Mouse (Mus musculus): Measurements from ENCODE around the gene 9630041A04Rik. TPM values are rescaled to one million over a fixed set of nuclear protein-coding genes. Genes with fewer than 3 reads are reported as not detected.

Gene 9630041A04Rik
- not detected in 2 replicates for total RNA-seq (2017)

DNA sequence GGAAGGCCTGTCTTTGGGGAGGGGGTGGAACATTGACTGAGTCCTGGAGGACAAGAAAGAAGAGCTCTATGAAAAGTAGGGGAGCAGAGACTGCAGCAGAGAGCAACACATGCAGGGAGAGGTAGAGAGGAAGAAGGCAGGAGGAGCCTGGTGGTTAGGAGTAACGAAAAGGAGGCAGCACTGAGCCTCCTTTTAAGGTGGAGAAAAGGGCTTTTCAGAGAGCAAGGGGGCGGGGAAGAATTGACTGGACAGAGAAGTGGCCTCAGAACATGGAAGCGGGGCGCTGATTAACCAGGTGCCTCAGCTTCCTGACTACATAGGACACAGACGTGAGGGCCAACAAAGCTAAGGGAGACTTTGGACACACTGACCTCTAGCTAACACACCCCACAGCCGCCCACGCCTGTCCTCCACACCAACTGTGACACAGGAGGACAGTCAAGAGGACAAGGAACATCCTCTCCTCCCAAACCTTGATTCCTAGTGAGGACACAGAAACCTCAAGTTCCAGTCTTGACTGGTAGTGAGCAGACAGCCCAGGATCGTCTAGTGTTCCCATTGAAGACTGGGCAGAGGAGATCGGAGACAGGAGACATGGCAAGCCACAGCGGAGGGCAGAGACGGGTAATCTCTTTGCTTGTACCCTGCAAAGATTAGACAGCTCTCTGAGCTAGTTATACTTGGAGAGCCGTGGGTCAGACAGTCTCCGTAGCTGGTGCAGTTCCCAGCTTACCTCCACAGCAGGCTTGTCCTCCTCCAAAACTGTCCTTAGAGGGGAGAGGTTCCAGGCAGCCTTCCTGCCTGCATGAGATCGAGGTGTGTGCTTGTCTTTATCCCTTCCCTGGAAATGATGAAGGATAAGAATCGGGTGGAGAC, at the start of gene 9630041A04Rik:
Gene 9630041A04Rik, plus strand, starts transcription at position 246 of the 876 bp plus-strand sequence.
- no peak for ATAC-seq (replicated peaks; ENCODE audit: low read depth, poor library complexity, severe bottlenecking)

DNA sequence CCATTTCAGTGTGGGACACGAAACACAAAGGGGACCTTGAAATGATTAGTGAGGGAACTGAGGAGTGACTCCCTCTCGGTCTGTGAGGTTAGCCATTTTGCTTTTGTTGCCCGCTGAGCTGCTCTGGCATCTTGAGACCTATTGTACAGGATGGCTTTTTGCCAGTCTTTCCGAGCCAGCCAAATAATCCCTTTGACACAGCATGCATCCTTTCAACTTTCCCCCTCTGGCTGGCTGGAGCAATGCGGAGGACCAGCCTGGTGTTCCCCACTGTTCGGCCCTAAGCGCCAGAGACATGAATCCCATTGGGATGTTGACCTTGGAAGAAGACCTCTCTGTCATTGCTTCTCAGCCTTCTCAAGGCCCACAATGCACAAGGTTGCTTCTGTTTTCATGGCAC, 37.7 kb upstream of the 9630041A04Rik start:
- no peak for ATAC-seq (replicated peaks; ENCODE audit: low read depth, poor library complexity, severe bottlenecking)

DNA sequence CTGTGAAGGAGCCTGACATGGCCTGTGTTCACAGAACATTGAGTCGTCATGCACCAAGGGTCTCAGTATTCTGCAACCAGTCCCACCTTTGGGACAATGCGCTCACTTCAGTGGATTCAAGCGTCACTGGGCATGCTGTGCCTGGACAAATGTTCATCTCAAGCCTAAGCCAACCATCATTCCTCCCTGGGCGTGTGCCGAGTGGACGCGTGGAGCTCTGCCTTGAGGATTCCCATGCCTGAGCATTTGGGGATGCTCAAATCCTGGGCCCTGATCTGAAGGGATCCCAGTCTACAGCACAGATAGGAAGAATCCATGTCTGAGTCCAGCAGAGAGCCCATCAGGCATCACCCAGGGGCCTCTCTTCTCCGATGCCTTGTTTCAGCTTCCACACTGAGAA, 36.0 kb upstream of the 9630041A04Rik start:
- no peak for ATAC-seq (replicated peaks; ENCODE audit: low read depth, poor library complexity, severe bottlenecking)

- no peak for ATAC-seq (replicated peaks; ENCODE audit: low read depth, poor library complexity, severe bottlenecking)
These were observed 28.0 kb upstream of the 9630041A04Rik start for GRCm38 (mm10) chr9:101833619-101834018.

DNA sequence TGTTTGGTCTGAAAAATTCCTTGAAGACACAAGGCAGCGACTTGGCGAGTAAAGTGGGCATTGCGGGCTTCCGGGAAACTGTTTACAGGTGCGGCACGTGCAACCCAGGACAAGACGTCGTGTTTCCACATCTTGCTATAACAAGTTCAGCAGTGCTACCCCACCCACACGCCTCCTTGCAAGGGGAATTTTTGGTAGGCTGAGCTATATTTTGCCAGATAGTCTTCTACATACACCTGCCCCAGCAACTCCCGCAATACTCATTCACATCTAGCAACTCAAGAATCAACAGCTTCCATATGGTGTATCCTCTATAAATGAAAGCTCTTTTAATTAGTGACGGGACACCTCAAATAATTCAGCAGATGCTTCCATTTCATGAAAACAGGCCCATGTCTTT, 20.5 kb upstream of the 9630041A04Rik start:
- ATAC-seq (replicated peaks; ENCODE audit: low read depth, poor library complexity, severe bottlenecking), result no peak

- no peak for ATAC-seq (replicated peaks; ENCODE audit: low read depth, poor library complexity, severe bottlenecking)
These were observed 17.7 kb upstream of the 9630041A04Rik start for GRCm38 (mm10) chr9:101843893-101844292.

GRCm38 (mm10) chr9:101845691-101846090, 15.9 kb upstream of the 9630041A04Rik start:
- no peak for ATAC-seq (replicated peaks; ENCODE audit: low read depth, poor library complexity, severe bottlenecking)

GRCm38 (mm10) chr9:101862481-101863065, 932 bp downstream of the 9630041A04Rik start:
- ATAC-seq (replicated peaks; ENCODE audit: low read depth, poor library complexity, severe bottlenecking), result no peak

- no peak for ATAC-seq (replicated peaks; ENCODE audit: low read depth, poor library complexity, severe bottlenecking)
These were observed 1.5 kb downstream of the 9630041A04Rik start for GRCm38 (mm10) chr9:101863130-101863529.

- no peak for ATAC-seq (replicated peaks; ENCODE audit: low read depth, poor library complexity, severe bottlenecking)
These were observed 7.0 kb downstream of the 9630041A04Rik start for GRCm38 (mm10) chr9:101868593-101868992.

GRCm38 (mm10) chr9:101870034-101870433, 8.4 kb downstream of the 9630041A04Rik start:
- no peak for ATAC-seq (replicated peaks; ENCODE audit: low read depth, poor library complexity, severe bottlenecking)

- no peak for ATAC-seq (replicated peaks; ENCODE audit: low read depth, poor library complexity, severe bottlenecking)
These were observed 13.7 kb downstream of the 9630041A04Rik start for GRCm38 (mm10) chr9:101875306-101875705.

- ATAC-seq (replicated peaks; ENCODE audit: low read depth, poor library complexity, severe bottlenecking), result no peak
These were observed 15.7 kb downstream of the 9630041A04Rik start for GRCm38 (mm10) chr9:101877109-101877987.

DNA sequence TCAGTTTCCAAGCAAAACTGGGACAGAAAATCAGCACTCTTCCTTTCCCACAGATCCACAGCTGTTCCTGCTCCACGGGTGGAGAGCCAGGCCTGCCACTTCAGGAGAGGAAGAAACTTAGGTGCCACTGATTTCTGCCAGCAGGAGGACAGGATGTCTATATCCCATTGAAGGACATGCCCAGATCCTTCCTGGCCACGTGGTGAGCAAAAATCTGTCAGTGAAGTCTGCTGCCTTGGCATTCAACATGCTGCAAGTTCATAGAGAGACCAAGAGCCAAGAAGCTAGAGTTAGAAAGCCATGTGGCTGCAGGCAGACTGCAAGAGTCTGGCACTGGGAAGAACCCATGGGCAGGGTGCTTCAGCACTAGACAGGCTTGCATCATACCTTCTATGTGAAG, 21.7 kb downstream of the 9630041A04Rik start:
- no peak for ATAC-seq (replicated peaks; ENCODE audit: low read depth, poor library complexity, severe bottlenecking)

DNA sequence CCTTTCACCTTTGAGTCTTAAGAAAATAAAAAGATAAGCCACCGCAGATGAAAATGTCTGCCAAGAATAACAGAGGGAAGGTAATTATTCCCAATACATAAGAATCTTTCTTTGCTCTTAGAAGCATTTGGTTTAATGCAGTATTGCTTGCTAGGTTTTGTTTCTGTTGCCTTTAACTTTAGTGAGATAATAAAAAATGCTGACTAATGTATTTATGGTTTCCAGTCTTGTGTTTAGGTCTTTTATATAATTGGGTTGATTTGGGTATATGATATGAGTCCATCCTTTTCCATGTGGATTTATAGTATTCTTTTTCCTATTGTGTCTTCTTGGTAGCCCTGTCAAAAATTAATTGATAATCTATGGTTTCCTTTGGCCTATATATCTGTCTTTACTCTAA, 36.2 kb downstream of the 9630041A04Rik start:
- no peak for ATAC-seq (replicated peaks; ENCODE audit: low read depth, poor library complexity, severe bottlenecking)

GRCm38 (mm10) chr9:101903406-101903805, 41.8 kb downstream of the 9630041A04Rik start:
- no peak for ATAC-seq (replicated peaks; ENCODE audit: low read depth, poor library complexity, severe bottlenecking)

DNA sequence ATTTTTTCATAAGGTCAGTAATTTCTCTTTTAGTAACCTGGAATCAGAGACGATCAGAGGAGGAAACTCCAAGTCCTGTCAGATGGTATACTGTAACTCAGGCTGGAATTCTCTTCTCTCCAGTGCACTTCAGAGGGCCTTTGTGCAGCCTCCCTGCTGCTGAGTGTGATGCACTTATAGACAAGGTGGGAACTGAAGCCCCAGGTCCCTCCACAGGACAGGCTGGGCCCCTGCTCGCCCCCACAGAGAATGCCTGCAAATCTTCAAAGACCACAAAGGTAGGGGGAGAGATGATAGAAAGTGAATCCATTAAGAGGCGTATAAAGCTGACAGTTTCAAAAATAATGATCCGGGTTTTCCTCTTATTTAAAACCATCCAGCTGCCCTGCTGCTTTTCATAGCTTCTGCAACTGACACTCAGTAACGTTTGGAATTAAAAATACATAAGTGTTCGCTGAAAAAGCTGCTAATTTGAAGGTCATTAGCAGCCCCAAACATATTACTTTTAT, 46.2 kb downstream of the 9630041A04Rik start:
- ATAC-seq (replicated peaks; ENCODE audit: low read depth, poor library complexity, severe bottlenecking), result no peak

DNA sequence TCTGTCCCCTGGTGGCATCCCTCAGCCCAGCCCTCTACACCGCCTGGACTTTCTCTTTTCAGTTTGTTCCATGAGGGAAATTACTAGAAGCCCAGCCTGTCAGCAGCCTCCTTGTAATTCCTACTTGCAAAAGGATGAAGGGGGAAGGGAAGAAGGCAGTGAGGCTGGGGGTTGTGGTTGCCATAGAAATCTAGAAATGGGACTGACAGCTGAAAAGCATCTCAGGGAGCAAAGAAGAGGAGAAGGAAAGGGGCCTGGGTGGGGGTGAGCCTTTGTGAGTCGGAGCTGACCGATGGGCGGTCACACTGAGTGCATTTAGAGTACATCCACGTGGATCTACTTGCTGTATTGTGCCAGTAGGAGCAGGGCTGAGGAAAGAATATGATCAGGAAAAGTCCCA, 47.2 kb downstream of the 9630041A04Rik start:
- no peak for ATAC-seq (replicated peaks; ENCODE audit: low read depth, poor library complexity, severe bottlenecking)

DNA sequence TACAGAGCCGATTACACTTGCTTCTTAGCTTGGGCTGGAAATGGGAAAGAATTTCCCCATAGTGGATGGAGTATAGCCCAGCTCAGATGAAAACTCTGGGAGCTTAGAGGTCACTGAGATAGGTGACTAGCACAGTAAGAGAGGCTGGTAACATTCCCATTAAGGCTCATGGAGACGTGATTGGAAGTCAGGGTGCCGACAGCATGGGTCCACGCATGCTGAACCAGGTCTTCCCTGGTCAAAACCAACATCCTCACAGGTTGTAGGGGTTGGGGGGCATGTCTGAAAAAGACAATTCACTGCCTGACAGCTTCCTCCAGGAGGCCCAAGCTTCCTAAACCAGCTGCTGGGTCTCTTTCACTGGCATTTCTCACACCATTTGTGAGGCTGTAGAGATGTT, 47.9 kb downstream of the 9630041A04Rik start:
- no peak for ATAC-seq (replicated peaks; ENCODE audit: low read depth, poor library complexity, severe bottlenecking)

- no peak for ATAC-seq (replicated peaks; ENCODE audit: low read depth, poor library complexity, severe bottlenecking)
These were observed 49.7 kb downstream of the 9630041A04Rik start for GRCm38 (mm10) chr9:101911176-101911866.
